12 mouse cellular contexts compared by ENCODE assay signal in the genomic region with DNA sequence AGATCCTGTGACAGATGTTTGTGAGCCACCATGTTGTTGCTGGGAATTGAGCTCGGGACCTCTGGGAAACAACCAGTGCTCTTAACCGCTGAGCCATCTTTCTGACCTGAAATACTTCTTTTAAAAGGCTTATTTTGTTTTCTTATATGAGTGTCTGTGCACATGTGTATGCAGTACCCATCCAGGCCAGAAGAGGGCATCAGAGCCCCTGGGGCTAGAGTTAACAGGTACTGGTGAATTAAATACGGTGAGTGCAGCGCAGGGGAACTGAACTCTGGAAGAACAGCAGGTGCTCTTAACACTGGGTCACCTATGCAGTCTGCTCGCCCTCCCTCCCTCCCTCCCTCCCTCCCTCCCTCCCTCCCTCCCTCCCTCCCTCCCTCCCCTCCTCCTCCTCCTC. TPM values are rescaled to one million over a fixed set of nuclear protein-coding genes. Genes with fewer than 3 reads are reported as not detected.
A peak's percentile ranks its signal among the peaks of the same experiment; 100 is the strongest.
DNase-seq lines count a peak whose midpoint lies in the region; ATAC-seq and TF ChIP-seq lines count a peak whose summit lies in the region.
"Had no signal": no experiment of that assay in that cellular context is flagged by ENCODE, and none has a peak within 500 bp of the region (broad histone marks: within the 10 kb centered on the region; RNA-seq: fewer than 3 reads in every experiment).

No protein-coding gene starts in this region.

- ATAC-seq in hindbrain, postnatal 0 days: no peak
- ATAC-seq in hindbrain, embryonic 13.5 days (ENCODE audit: low FRiP score): no peak

- no peak for DNase-seq in hindbrain, postnatal 0 days (ENCODE audit: low spot score)
- DNase-seq in spleen, postnatal 10 days (ENCODE audit: low spot score in 2 of 2): peak; percentile 8 to 48
- no peak for DNase-seq in spleen, postnatal 4 days (ENCODE audit: low spot score in 2 of 2)
- DNase-seq in thymus, postnatal 4 days: peak; percentile 56
- DNase-seq in kidney, postnatal 10 days: no peak
- no peak for DNase-seq in adrenal gland, postnatal 25 days

- TF ChIP-seq CTCF in hindbrain, postnatal 0 days (IDR thresholded peaks at IDR 0.05; ENCODE audit: low read depth): peak; percentile 53
- TF ChIP-seq CTCF in bone marrow macrophage, adult 2 months (IDR thresholded peaks at IDR 0.05; ENCODE audit: low read depth, low read length): peak; percentile 24; the same call in 1 of the 2 replicates

- no peaks in the 10 kb centered on the region for H3K36me3 ChIP-seq in hindbrain, postnatal 0 days (ENCODE audit: insufficient read depth, low read length)
- no peaks in the 10 kb centered on the region for H3K36me3 ChIP-seq in hindbrain, embryonic 13.5 days
- H3K36me3 ChIP-seq: heart, embryonic 15.5 days; midbrain, embryonic 12.5 days had no signal

- no peak overlapping the region for H3K27ac ChIP-seq in hindbrain, postnatal 0 days
- no peak overlapping the region for H3K27ac ChIP-seq in hindbrain, embryonic 13.5 days
- no peak overlapping the region for H3K27ac ChIP-seq in bone marrow macrophage, adult 2 months (ENCODE audit: insufficient read depth, low read depth, low read length)
- H3K27ac ChIP-seq: heart, embryonic 15.5 days; midbrain, embryonic 12.5 days had no signal

- no peak overlapping the region for H3K9ac ChIP-seq in hindbrain, postnatal 0 days (replicated peaks; ENCODE audit: low read length)
- H3K9ac ChIP-seq in hindbrain, embryonic 13.5 days: no peak overlapping the region
- H3K9ac ChIP-seq: heart, embryonic 15.5 days; midbrain, embryonic 12.5 days had no signal

- 89% methylated on average over 5 of the region's 5 CpGs for WGBS in hindbrain, postnatal 0 days
- 86% methylated on average over 5 of the region's 5 CpGs for WGBS in hindbrain, embryonic 13.5 days

- no peak overlapping the region for H3K4me3 ChIP-seq in hindbrain, postnatal 0 days (ENCODE audit: low read length)
- no peak overlapping the region for H3K4me3 ChIP-seq in hindbrain, embryonic 13.5 days
- no peak overlapping the region for H3K4me3 ChIP-seq in bone marrow macrophage, adult 2 months (ENCODE audit: insufficient read depth, low read length)
- H3K4me3 ChIP-seq: erythroblast, embryonic 14.5 days; heart, embryonic 15.5 days; midbrain, embryonic 12.5 days had no signal

- no peaks in the 10 kb centered on the region for H3K27me3 ChIP-seq in hindbrain, postnatal 0 days (ENCODE audit: insufficient read depth, low read length)
- H3K27me3 ChIP-seq in hindbrain, embryonic 13.5 days: no peaks in the 10 kb centered on the region
- H3K27me3 ChIP-seq: heart, embryonic 15.5 days; midbrain, embryonic 12.5 days had no signal

- no peaks in the 10 kb centered on the region for H3K4me1 ChIP-seq in hindbrain, postnatal 0 days (ENCODE audit: insufficient read depth, low read length)
- H3K4me1 ChIP-seq in hindbrain, embryonic 13.5 days (replicated peaks): no peaks in the 10 kb centered on the region
- H3K4me1 ChIP-seq in bone marrow macrophage, adult 2 months (ENCODE audit: control insufficient read depth, insufficient read depth, low read length): no peaks in the 10 kb centered on the region
- H3K4me1 ChIP-seq: heart, embryonic 15.5 days; midbrain, embryonic 12.5 days had no signal

- H3K4me2 ChIP-seq in hindbrain, postnatal 0 days (ENCODE audit: low read depth, low read length): no peak overlapping the region
- no peak overlapping the region for H3K4me2 ChIP-seq in hindbrain, embryonic 13.5 days
- H3K4me2 ChIP-seq: heart, embryonic 15.5 days; midbrain, embryonic 12.5 days had no signal

- H3K9me3 ChIP-seq in hindbrain, postnatal 0 days (ENCODE audit: low read length): no peaks in the 10 kb centered on the region
- no peaks in the 10 kb centered on the region for H3K9me3 ChIP-seq in hindbrain, embryonic 13.5 days
- H3K9me3 ChIP-seq: heart, embryonic 15.5 days; midbrain, embryonic 12.5 days had no signal

- no peak for TF ChIP-seq POLR2A in bone marrow macrophage, adult 2 months (IDR thresholded peaks at IDR 0.05; ENCODE audit: borderline replicate concordance, low read depth, low read length)

RNA-seq across cellular contexts. Expression of a gene that starts 30.3 kb away (rescaled TPM):
- not detected in 2 replicates for total RNA-seq in hindbrain, postnatal 0 days (2014; rRNA removed)
- 0.70 and 0.91 TPM in 2 replicates for polyA plus RNA-seq in hindbrain, postnatal 0 days (2015; fragmentation: Nextera tagmentation; extraction: Ambion mirVana)
- polyA plus RNA-seq in hindbrain, embryonic 13.5 days (2015; fragmentation: Nextera tagmentation; extraction: Ambion mirVana): 0.54 and 0.82 TPM in 2 replicates
- not detected in 2 replicates for polyA plus RNA-seq in bone marrow macrophage, adult 2 months (2012; ENCODE audit: insufficient read depth, insufficient read length, missing spikeins)
- total RNA-seq in adrenal gland, postnatal 25 days (2021): not detected in 2 replicates
- total RNA-seq: left cerebral cortex, adult 18-20 months had no signal

RNA-seq across cellular contexts. Expression of a gene that starts 34.0 kb away (rescaled TPM):
- 48.8 and 51.1 TPM in 2 replicates for total RNA-seq in hindbrain, postnatal 0 days (2014; rRNA removed)
- 56.0 and 60.8 TPM in 2 replicates for polyA plus RNA-seq in hindbrain, postnatal 0 days (2015; fragmentation: Nextera tagmentation; extraction: Ambion mirVana)
- 56.4 and 58.0 TPM in 2 replicates for polyA plus RNA-seq in hindbrain, embryonic 13.5 days (2015; fragmentation: Nextera tagmentation; extraction: Ambion mirVana)
- polyA plus RNA-seq in bone marrow macrophage, adult 2 months (2012; ENCODE audit: insufficient read depth, insufficient read length, missing spikeins): 10.1 and 11.1 TPM in 2 replicates
- total RNA-seq in adrenal gland, postnatal 25 days (2021): 17.6 and 22.6 TPM in 2 replicates

RNA-seq across cellular contexts. Expression of a gene that starts 34.1 kb away (rescaled TPM):
- total RNA-seq in hindbrain, postnatal 0 days (2014; rRNA removed): 106 and 107 TPM in 2 replicates
- 158 and 162 TPM in 2 replicates for polyA plus RNA-seq in hindbrain, postnatal 0 days (2015; fragmentation: Nextera tagmentation; extraction: Ambion mirVana)
- polyA plus RNA-seq in hindbrain, embryonic 13.5 days (2015; fragmentation: Nextera tagmentation; extraction: Ambion mirVana): 171 and 172 TPM in 2 replicates
- polyA plus RNA-seq in bone marrow macrophage, adult 2 months (2012; ENCODE audit: insufficient read depth, insufficient read length, missing spikeins): 45.6 and 53.8 TPM in 2 replicates
- 100 and 111 TPM in 2 replicates for total RNA-seq in adrenal gland, postnatal 25 days (2021)

RNA-seq across cellular contexts. Expression of a gene that starts 53.1 kb away (rescaled TPM):
- total RNA-seq in hindbrain, postnatal 0 days (2014; rRNA removed): 3.8 and 4.5 TPM in 2 replicates
- polyA plus RNA-seq in hindbrain, postnatal 0 days (2015; fragmentation: Nextera tagmentation; extraction: Ambion mirVana): 4.7 and 4.9 TPM in 2 replicates
- polyA plus RNA-seq in hindbrain, embryonic 13.5 days (2015; fragmentation: Nextera tagmentation; extraction: Ambion mirVana): 8.1 and 8.5 TPM in 2 replicates
- polyA plus RNA-seq in bone marrow macrophage, adult 2 months (2012; ENCODE audit: insufficient read depth, insufficient read length, missing spikeins): 2.4 and 3.1 TPM in 2 replicates
- total RNA-seq in adrenal gland, postnatal 25 days (2021): 5.4 TPM in 2 replicates
- polyA plus RNA-seq: erythroblast, embryonic 14.5 days had no signal

Comparison
In these comparisons a context has a peak if more than half of its experiments do, and no peak if none do; other contexts are left out.
1. DNase-seq: peak in spleen, postnatal 10 days (2 of 2) and thymus, postnatal 4 days (single experiment); none in hindbrain, postnatal 0 days (single experiment), spleen, postnatal 4 days (0 of 2), kidney, postnatal 10 days (single experiment) and adrenal gland, postnatal 25 days (single experiment).